Mouse (Mus musculus) small intestine, adult 2 months (tissue): Measurements from ENCODE around the gene Cdc42se2.

Experiments used
- CTCF ChIP-seq: fragments of 200-500 bp; IDR thresholded peaks from 2 replicates; pipeline ENCODE4 v1.5.1; 2012; ENCODE audit warnings: low read depth, mild to moderate bottlenecking, control low read depth, inconsistent platforms, low read length, moderate library complexity, mixed read lengths; ENCODE audit not compliant: insufficient replicate concordance, insufficient read length; ENCODE audit errors: extremely low read depth
- POLR2A ChIP-seq: fragments of 200-500 bp; IDR thresholded peaks from 2 replicates; pipeline ENCODE4 v1.6.1; 2012; ENCODE audit warnings: low read depth, mild to moderate bottlenecking, control low read depth, inconsistent platforms, low read length, moderate library complexity

GRCm38 (mm10) chr11:54694291-54694690 lies 93.2 kb downstream of the Cdc42se2 start:
- no peak for TF ChIP-seq POLR2A
- TF ChIP-seq CTCF, result no peak
